Mouse (Mus musculus) erythroid progenitor cell, adult 5-6 weeks (primary cell): ENCODE data around the gene Lrrc10b. TPM values are rescaled to one million over a fixed set of nuclear protein-coding genes. Genes with fewer than 3 reads are reported as not detected.
A peak's percentile ranks its signal among the peaks of the same experiment; 100 is the strongest.

Experiments used
- ATAC-seq: replicated peaks from 2 replicates; pipeline ENCODE4 v1.8.0; 2016; ENCODE audit warnings: moderate number of reproducible peaks, mild to moderate bottlenecking, moderate TSS enrichment, inconsistent platforms; ENCODE audit not compliant: poor library complexity, low FRiP score, severe bottlenecking
- total RNA-seq, 2 experiments: library from RNA; stranded (forward) in 1 of 2; stranded (reverse) in 1 of 2; fragments of 150-400 nt in 1 of 2; fragments of 186-747, 209-891 nt in 1 of 2; gene quantifications; 2 replicates each; pipeline versions ENCODE4 v1.2.3 to v1.2.4; 2015 to 2017; ENCODE audit warnings: low replicate concordance in 2 of 2

Gene Lrrc10b
- total RNA-seq, 2 experiments from 2014 or later, result not detected

DNA sequence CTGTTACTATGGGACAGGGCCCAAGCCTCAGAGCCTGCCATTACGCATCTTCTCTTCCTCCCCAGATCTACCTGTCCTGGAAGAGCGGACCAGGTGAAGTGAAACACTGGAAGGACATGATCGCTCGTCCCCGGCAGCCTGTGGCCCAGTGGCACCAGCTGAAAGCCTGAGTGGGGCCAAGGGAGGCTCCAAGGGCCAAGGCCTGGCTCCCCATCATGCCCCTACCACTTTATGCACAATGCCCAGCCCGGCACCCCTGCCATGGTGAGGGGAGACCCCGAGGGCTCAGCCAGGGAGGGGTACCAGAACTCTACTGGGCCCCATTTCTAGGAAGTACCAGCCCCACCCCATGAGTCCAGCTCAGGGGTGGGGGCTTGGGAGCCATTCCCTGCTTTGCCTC, 9.0 kb downstream of the Lrrc10b start:
- ATAC-seq, result no peak

DNA sequence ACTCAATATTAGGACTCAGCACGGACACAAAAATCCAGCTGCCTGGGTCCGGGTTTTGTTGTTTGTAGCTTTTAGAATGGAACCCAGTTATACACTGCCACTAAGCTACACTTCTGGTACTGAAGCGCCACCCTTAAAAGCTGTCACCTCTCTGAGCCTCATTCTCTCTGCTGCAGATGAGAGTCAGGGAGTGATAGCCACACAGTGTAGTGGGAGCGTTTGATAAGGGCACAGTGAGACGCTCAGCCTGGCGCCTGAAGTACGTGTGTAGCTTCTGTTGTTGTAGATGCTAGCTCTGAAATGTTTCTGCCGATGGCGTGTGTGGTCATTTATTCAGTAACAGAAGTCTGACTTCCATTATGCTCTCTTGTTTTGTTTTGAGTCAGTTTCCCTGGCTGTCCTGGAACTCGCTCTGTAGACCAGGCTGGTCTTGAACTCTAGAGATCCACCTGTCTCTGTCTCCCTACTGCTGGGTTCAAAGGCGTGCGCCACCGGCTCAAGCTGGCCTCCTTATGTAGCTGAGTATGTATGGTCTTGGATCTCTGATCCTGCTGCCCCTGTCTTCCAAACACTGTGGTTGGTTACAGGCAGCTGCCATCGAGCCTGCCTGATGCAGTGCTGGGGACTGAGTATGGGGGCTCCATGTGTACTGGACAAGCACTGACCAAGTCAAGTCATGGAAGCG, 12.4 kb downstream of the Lrrc10b start:
- ATAC-seq, result peak; percentile 80

DNA sequence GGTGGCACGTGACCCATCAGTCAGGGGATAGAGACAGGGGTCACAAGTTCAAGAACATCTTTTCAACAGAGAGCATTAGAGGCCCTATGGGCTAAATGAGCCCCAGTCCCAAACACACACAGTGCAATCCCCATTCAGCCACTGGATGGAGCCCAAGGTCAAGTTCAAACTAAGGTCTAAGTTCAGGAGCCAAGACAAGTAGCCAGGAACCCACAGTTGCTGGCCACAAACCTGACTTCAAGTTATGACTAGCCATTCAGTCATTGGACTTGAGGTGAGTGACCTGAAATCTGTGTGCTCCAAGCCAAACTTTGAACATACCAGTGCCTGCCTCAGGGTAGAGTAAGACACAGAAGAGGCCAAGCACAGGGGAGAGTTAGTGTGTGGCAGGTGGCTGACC, 19.8 kb downstream of the Lrrc10b start:
- no peak for ATAC-seq

DNA sequence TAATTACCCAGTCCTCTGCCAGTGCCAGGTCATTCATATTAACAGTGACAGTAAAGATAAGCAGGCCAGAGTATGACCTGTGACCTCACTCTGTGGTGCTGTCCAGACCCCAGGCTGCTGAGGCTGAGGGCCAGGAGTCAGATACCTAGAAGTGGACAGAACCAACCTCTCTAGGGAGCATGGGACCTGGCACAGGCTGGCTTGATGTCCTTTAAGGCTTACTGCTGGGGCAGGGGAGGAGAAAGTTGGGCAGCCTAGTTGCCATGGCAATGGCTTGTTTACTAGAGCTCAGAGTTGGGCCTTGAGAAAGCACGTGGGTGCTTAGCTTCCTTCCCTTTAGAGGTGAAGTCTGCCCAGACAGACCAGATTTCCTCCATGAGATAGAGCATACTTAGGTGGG, 20.5 kb downstream of the Lrrc10b start:
- ATAC-seq, result no peak

DNA sequence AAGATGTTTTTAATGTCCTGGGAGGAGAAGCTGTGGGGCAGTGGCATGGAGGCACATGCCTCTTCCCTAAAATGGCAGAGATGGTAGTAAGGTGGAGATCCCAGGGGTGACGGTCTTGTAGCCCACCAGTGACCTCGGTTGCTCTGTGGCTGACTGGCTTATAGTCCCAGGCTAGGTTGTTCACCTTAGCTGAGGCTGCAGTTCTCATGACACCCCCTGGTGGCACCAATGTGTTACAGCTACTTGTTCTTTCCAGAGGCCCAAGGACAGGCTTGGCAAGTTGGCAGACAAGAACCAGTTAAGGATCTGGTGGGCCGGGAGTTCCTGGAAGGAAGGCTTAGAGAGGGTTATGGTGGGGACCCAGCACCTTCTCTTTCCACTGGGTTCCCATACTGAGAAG, 21.4 kb downstream of the Lrrc10b start:
- no peak; the same call in 1 of the 2 replicates for ATAC-seq

DNA sequence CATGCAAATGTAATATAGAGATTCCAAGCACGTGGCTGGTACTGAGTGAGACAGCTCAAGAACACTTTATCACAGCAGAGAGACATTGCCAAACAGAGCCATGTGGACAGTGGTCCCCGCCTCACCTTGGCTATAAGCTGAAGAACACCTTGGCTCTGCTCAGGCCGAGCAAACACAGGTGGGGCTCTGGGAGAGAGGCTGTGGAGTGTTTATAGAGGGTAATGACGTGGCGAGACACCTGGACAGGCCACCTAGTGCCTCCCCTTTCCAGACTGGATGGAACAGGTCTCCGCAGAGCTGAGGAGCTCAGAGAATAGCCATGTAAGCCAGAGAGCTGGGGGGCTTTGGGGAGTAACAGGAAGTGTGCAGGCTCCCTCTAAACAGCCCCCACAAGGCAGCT, 22.3 kb downstream of the Lrrc10b start:
- no peak for ATAC-seq

DNA sequence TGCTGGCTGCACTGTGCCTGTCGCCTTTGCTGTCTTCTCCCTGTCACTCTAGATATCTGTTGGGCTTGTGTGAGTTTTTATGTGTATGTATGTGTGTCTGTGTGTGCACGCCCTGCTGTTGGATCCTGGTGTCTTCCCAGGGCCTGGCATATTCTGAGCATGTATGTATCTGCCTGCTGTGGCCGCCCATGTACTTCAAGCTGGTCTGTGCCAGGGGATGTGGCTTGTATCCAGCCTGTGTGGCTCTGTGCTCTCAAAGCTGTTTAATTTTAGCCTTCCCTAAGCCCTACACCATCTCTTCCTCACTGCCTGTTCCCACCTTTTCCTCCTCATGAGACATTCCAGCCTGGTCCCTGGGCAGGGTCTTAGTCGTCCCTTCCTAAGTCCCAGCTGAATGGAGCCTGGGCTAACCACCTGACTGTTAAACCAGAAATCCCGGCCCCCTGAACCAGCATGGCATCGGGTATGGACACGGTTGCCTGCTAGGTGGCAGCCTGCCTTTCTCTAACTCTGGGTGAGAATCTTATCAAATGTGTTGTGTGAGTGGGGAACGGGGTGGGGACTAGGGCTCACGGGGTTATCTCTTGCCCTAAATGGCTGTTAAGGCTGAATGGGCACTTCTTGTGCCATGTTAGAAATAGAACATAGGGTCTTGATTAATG, 23.3 kb downstream of the Lrrc10b start:
- no peak for ATAC-seq

DNA sequence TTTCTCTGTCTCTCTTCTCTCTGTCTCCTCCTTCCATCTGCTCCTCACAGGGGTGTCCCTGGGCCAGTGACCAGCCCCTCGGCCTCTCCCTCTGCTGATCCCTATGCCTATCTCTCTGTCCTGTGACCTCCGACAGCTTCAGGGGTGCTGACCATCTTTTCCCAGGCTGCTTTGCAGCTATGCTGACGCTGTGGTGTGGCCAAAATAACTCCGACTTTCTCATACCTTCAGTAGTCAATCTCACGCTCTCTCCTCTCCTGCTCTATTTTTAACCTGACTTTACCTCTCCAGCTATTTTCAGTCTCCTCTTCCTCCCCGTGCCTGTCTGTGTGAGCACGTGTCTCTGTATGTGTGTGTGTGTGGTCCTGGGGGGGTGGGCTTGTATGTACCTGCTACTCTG, 24.0 kb downstream of the Lrrc10b start:
- ATAC-seq, result no peak

DNA sequence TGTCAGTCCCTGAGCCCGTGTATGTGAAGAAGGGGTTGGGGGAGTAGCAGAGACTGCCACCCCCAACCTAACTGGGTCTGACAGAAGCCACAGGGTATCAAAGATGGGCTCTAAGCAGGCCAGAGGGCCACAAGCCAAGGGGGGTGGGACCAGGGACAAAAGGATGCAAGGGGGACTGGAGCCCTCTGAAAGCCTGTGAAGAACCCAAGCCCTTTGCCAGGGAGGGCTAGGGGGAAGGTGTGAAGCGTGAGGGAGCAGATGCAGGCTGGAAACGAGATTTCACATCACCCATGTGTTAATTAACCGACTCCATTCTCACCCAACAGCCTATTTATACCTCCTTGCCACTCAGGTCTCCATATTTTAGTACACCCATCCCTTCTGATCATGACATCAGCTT, 25.4 kb downstream of the Lrrc10b start:
- ATAC-seq, result no peak

DNA sequence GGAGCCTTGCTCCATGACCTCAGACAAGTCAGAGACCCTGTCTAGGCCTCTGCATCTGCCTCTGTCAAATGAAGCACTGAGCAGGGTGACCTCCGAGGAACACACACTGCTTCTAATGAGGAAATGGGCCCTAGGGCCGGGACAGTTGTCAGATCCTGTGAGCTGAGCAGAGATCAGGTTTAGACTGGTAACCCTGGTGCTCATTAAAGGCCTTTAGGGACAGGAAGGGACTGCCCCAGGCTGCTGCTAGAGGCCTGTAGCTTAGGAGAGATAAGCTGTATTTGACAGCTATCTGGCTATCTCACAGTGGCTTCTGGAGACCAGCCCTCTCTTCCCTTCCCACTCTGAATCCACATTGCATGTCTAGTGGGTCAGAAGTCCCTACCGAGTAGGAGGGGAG, 25.9 kb downstream of the Lrrc10b start:
- ATAC-seq, result no peak

DNA sequence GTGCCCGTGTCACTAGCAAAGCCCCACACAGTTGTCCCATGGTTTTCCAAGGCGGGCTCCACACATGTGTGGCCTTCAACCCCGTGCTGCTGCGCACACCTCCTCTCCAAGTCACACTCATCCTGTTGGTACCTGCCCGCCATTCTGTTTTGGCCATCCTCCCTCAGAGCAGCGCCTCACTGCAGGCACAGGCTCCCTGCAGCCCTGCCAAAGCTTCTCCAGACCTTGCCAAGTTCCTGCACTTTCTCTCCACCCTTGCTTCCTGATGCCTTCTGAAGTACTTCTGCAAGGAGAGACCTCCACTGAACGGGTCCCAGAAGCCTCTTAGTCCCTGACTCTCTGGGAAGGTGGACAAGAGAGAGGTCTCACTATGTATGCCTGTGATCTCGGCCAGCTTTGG, 27.9 kb downstream of the Lrrc10b start:
- no peak for ATAC-seq

DNA sequence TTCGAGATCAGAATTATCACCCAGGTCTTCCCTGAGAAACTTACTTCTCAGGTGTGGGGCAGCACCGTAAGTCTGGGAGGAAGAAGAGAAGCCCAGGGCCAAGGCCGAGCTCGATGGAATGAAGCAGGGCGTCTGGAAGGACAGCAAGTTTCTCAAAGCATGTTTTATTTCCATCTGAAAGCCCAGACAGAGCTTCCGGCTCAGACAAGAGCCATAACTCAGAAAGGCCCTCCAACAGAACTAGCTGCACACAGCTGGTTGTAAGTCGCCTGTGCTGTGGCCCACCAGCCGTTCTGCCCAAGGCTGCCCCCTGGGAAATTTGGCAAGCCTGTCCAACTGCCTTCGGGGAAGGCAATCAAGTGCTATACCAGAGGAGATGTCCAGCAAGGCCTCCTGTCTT, 29.8 kb downstream of the Lrrc10b start:
- ATAC-seq, result no peak

DNA sequence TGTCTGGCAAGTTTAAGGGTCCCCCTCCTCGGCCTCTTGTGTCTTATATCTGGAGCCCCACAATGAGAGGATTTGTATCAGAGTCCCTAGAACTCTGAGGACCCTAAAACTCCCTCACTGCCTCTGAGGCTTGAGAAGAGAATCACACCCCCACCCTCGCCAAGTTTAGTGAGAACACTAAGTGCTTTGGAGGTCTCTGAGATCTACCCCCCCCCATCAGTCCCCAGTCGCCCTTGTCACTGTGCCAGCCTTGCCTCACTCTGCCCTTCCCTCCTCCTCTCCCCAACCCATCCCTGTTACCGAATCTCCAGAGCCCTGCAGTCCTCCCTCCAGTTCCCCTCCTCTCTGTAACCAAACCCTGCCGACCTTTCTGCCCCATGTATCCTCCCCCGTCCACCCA, 30.5 kb downstream of the Lrrc10b start:
- no peak for ATAC-seq

DNA sequence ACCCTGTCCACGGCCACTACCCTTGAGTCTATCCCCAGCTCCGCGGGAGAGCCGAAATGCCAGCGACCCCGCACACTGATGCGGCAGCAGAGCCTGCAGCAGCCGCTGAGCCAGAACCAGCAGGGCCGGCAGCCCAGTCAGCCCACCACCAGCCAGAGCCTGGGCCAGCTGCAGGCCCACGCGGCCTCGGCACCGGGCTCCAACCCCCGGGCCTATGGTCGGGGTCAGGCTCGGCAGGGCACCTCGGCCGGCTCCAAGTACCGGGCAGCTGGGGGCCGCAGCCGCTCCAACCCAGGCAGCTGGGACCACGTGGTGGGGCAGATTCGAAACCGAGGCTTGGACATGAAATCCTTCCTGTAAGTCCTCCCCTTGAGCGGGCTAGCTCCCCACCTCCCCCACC, 31.0 kb downstream of the Lrrc10b start:
- no peak for ATAC-seq

DNA sequence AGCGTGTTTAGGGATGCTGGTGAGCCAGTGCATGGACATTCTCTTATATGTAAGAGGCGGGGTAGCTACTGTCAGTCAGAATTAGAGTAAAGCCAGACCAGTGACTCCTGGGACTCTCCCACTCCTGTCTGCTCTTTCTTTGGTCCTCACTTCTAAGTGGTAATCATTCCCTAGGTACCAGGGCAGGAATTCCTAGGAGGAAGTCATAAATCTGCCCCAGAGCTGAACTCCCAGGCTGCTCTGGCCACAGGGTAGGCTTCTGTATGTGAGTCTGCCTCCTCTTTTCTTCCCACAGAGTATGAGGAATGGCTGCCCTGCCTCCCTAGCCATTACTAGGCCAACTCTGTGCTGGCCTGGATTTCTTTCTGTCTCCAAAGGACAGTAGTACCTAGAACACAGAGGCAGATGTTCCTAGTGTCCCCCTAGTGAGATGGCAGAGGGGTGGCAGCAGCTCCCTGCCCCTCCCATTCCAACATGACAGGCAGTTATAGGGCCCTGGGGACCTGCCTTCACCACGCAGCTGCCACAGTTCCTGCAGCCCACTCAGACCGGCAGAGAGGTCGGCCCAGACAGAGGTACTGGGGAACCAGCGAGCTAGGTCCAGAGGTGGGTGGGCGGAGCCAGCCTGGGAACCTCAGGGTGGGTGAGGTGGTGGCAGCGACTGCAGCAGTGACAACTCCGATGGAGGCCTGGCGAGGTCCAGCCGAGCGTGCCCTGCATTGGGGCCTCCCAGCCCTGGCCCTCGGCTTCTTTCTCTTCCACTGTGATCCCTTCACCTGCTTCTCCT, 31.6 kb downstream of the Lrrc10b start:
- no peak for ATAC-seq

DNA sequence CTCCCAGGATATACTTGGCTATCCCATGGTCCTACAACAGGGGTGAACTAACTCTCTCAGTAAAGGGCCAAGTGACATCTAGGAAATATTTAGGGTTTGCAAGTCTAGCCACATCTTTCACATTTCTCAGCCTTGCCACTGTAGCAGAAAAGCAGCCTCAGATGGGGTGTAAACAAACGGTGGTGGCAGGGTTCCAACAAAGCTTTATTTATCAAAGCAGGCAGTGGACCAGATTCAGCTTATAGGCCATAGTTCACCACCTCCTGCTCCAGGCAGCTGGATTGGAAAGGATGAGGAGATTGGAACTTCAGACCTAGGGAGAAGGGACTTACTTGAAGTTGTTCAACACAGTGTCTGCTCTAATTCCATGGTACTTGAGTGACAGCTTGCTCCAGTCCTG, 32.5 kb downstream of the Lrrc10b start:
- ATAC-seq, result no peak

DNA sequence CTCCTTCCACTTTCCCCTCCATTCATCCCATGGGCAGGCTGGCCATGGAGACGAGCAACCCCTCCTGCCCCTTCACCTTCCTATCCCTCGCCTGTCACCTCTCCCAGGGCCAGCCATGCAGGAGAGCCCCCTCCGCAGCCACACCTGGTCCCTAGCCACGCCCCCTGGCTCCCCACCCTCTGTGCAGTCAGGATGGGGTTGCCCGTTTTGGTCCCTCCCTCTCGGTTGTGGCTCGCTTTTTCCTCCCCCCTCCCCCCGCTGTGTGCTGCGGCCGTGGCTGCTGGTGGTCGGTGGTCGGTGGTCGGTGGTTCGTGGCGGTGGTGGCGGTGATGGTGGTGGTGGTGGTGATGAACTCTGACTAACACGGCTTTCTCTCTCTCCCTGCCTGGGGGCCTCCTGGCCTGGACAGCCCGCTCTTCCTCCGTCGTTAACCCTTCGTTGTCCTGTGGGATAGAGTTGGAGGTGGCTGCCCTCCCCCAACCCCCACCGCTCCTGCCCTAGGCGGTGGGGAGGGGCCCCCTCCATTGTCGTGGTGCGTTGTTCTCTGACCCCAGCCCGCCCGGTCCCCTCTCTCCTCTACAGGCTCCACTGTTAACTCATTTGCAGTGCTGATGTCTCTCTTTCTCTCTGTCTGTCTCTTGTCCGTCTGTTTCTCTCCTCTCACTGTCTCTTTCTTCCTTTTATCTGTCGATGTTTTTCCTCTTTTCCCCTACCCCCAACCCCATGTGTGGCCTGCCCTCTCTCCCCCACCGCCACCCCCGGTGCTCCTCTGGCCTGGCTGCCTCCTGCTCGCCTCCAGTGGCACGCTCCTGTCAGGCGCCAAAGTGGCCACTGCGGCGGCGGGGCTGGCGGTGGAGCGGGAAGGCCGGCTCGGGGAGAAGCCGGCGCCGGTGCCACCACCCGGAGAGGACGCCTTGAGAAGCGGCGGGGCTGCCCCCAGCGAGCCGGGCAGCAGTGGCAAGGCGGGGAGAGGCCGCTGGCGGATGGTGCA, 35.0 kb downstream of the Lrrc10b start:
- no peak for ATAC-seq

DNA sequence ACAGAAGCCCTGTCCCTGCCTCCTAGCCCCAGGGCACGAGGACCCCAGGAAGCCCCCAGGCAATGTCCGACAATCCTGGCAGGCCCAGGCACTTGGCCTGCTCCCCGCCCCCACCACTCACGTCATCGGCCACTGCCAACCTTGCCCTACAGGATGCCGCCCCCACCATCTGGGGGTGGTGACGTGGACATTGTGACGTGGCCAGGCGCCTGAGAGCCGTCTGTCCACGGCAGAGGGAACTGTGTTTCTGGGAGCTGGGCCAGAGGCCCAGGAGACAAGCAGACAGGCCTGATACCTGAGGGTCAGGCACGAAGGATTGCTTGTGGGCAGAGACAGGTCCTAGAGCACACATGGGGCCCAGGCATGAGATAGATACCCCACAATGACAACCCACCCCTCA, 39.8 kb downstream of the Lrrc10b start:
- no peak for ATAC-seq

DNA sequence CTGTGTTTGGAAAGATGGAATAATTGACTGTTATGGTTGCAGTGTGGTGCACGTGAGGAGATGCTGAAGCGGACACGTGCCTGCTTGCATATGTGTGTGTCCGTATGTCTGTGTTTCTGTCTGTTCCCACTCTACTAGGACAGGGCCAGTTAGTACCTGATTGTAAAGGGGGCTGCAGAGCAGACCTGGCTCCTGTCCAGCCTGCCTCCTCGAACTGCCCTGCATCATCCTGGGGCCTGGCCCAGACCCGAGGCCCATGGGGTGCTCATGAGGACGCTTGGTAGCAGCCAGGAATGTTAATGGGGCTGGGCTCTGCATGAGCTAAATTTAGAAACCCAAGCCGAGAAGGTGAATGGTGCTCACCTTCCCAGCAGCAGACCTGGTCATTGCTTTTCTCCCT, 40.4 kb downstream of the Lrrc10b start:
- ATAC-seq, result no peak

DNA sequence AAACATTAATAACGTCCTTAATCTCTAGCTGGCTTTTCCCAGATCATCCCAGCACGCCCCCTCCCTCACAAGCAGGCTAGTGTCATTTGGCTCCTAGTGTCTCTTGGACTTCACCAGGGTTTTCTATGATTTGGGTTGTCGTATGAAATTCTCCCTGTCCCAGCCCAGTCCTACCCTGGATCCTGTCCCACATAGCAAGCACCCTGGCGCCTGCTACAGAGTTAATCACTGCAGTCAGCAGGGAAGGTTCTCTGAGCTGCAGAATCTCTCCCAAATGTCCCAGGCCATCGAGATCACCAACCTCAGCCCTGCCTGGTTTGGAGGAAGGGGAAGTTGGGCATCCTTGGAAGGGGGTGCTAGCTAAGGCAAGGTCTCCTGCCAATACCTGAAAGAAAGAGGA, 41.8 kb downstream of the Lrrc10b start:
- no peak for ATAC-seq
